ENCODE assay signal across 11 mouse cellular contexts in the genomic region with DNA sequence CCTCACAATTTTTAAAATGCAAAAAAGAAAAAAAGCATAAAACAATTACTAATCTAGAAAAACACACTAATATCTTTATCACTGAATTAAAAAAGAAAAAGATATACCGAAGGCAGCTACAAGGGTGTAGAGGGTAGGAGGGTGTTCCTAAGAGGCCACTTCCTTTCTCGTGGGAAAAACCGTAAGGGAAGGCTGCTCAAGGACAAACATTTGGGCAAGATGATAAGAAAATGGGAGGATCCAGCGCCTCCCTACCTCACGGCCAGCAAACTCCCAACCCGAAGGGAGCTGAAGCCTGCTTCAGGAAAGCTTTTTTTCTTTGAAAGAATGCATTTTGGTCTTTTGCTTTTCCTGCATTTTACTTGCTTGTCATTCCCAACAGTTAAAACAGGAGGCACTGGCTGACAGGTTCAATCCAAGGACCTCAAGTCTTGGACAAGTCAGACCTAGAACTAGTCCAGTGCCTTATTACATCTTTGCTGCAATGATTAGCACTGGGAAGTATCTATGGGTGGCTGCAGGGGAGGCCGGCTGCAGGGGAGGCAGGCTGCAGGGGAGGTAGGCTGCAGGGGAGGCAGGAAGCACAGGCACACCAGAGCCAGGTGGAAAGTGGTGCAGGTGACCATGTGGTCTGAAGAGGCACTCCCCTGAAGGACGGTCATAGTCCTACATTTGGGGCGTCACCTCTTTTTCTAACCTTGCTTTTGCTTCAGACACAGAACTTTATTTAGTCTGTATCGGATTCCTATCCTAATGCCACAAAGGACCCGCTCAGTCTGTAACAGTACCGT. TPM values are rescaled to one million over a fixed set of nuclear protein-coding genes. Genes with fewer than 3 reads are reported as not detected.
A peak's percentile ranks its signal among the peaks of the same experiment; 100 is the strongest.
DNase-seq lines count a peak whose midpoint lies in the region; ATAC-seq and TF ChIP-seq lines count a peak whose summit lies in the region.
"Had no signal": no experiment of that assay in that cellular context is flagged by ENCODE, and none has a peak within 500 bp of the region (broad histone marks: within the 10 kb centered on the region; RNA-seq: fewer than 3 reads in every experiment).

No protein-coding gene starts in this region.

- no peak overlapping the region for H3K9ac ChIP-seq in kidney, embryonic 15.5 days
- no peak overlapping the region for H3K9ac ChIP-seq in intestine, embryonic 14.5 days (ENCODE audit: low read length)

- peaks cover 37% of the 10 kb centered on the region for H3K4me1 ChIP-seq in kidney, embryonic 15.5 days
- peaks cover 12% of the 10 kb centered on the region for H3K4me1 ChIP-seq in intestine, embryonic 14.5 days (replicated peaks; ENCODE audit: control insufficient read depth, insufficient read depth, low read length)

- no peak for DNase-seq in kidney, adult 18-20 months
- peak; percentile 73 for DNase-seq in c-Kit-negative CD71-positive TER-119-positive erythroid progenitor cells, embryonic 14.5 days (ENCODE audit: low read depth, low spot score)
- DNase-seq in intestine, embryonic 14.5 days (ENCODE audit: low spot score) = no peak
- DNase-seq in spleen, postnatal 10 days (ENCODE audit: low spot score in 2 of 2) = peak; percentile 52 to 55
- DNase-seq in left cerebral cortex, adult 2 months (ENCODE audit: extremely low spot score in 1 of 2, low spot score in 2 of 2) = no peak
- DNase-seq in retina, embryonic 14.5 days (ENCODE audit: low spot score) = no peak
- DNase-seq in left cerebral cortex, postnatal 14 days (ENCODE audit: low spot score in 2 of 2) = no peak
- DNase-seq: gastrocnemius, postnatal 36 days; kidney, postnatal 36 days; lung, postnatal 10 days had no signal

- no peaks in the 10 kb centered on the region for H3K9me3 ChIP-seq in kidney, embryonic 15.5 days (replicated peaks)
- no peaks in the 10 kb centered on the region for H3K9me3 ChIP-seq in intestine, embryonic 14.5 days (ENCODE audit: control insufficient read depth, low read length)

- no peaks in the 10 kb centered on the region for H3K36me3 ChIP-seq in kidney, embryonic 15.5 days
- no peaks in the 10 kb centered on the region for H3K36me3 ChIP-seq in intestine, embryonic 14.5 days (ENCODE audit: control insufficient read depth, insufficient read depth, low read length)

- no peak overlapping the region for H3K4me3 ChIP-seq in kidney, embryonic 15.5 days (replicated peaks)
- no peak overlapping the region for H3K4me3 ChIP-seq in intestine, embryonic 14.5 days (ENCODE audit: low read depth, low read length)
- H3K4me3 ChIP-seq in left cerebral cortex, adult 2 months = no peak overlapping the region

- no peak overlapping the region; the same call in 1 of the 2 replicates for H3K4me2 ChIP-seq in kidney, embryonic 15.5 days
- H3K4me2 ChIP-seq in intestine, embryonic 14.5 days (ENCODE audit: low read length) = no peak overlapping the region; the same call in 1 of the 2 replicates

- peak overlapping the region; percentile 27; the same call in 1 of the 2 replicates for H3K27ac ChIP-seq in kidney, embryonic 15.5 days
- H3K27ac ChIP-seq in intestine, embryonic 14.5 days (ENCODE audit: low read depth) = no peak overlapping the region
- no peak overlapping the region for H3K27ac ChIP-seq in left cerebral cortex, adult 2 months

- WGBS in kidney, embryonic 15.5 days = 56% methylated on average over 12 of the region's 12 CpGs
- 52% methylated on average over 12 of the region's 12 CpGs for WGBS in intestine, embryonic 14.5 days

- intact Hi-C loops in left cerebral cortex, adult 2 months (cut with DNase I) = no loop called here
- intact Hi-C loops in left cerebral cortex, postnatal 14 days (cut with DNase I) = no loop called here

- no peaks in the 10 kb centered on the region for H3K27me3 ChIP-seq in kidney, embryonic 15.5 days
- no peaks in the 10 kb centered on the region for H3K27me3 ChIP-seq in intestine, embryonic 14.5 days (replicated peaks; ENCODE audit: control insufficient read depth, insufficient read depth, low read length)

- ATAC-seq in kidney, embryonic 15.5 days (replicated peaks; ENCODE audit: low FRiP score) = peak; percentile 15; the same call in 1 of the 2 replicates
- ATAC-seq in intestine, embryonic 14.5 days (replicated peaks; ENCODE audit: low FRiP score, low TSS enrichment, low read depth) = peak; percentile 63; the same call in 1 of the 2 replicates

- TF ChIP-seq CTCF in left cerebral cortex, adult 2 months (IDR thresholded peaks at IDR 0.05) = no peak

RNA-seq across cellular contexts. Expression of gene Nt5c3, which starts 6.0 kb away (rescaled TPM):
- 61.5 and 64.9 TPM in 2 replicates for polyA plus RNA-seq in kidney, embryonic 15.5 days (2015; fragmentation: Nextera tagmentation; extraction: Ambion mirVana)
- 63.7 and 69.1 TPM in 2 replicates for polyA plus RNA-seq in intestine, embryonic 14.5 days (2014; fragmentation: Nextera tagmentation; extraction: Ambion mirVana)
- total RNA-seq in left cerebral cortex, adult 2 months (2021) = 10 to 100 TPM; 56.1 to 56.6 TPM
- total RNA-seq in left cerebral cortex, postnatal 14 days (2021) = 10 to 100 TPM; 48.4 to 52.0 TPM

RNA-seq across cellular contexts. Expression of gene Vmn1r4, which starts 6.0 kb away (rescaled TPM):
- polyA plus RNA-seq in kidney, embryonic 15.5 days (2015; fragmentation: Nextera tagmentation; extraction: Ambion mirVana) = 0.28 and 0.39 TPM in 2 replicates
- polyA plus RNA-seq in intestine, embryonic 14.5 days (2014; fragmentation: Nextera tagmentation; extraction: Ambion mirVana) = 0.17 and 0.31 TPM in 2 replicates
- under 1 TPM; 0.16 to 0.27 TPM for total RNA-seq in left cerebral cortex, adult 2 months (2021)
- under 1 TPM in 1 of 2 experiments, not detected in 1; 0.27 TPM for total RNA-seq in left cerebral cortex, postnatal 14 days (2021)

RNA-seq across cellular contexts. Expression of gene Vmn1r5, which starts 52.3 kb away (rescaled TPM):
- polyA plus RNA-seq in kidney, embryonic 15.5 days (2015; fragmentation: Nextera tagmentation; extraction: Ambion mirVana) = not detected in 2 replicates
- not detected in 2 replicates for polyA plus RNA-seq in intestine, embryonic 14.5 days (2014; fragmentation: Nextera tagmentation; extraction: Ambion mirVana)
- not detected for total RNA-seq in left cerebral cortex, adult 2 months (2021)
- total RNA-seq in left cerebral cortex, postnatal 14 days (2021) = not detected
- total RNA-seq: gastrocnemius, postnatal 36 days had no signal

Comparison
In these comparisons a context has a peak if more than half of its experiments do, and no peak if none do; other contexts are left out.
1. DNase-seq: peak in c-Kit-negative CD71-positive TER-119-positive erythroid progenitor cells, embryonic 14.5 days (single experiment) and spleen, postnatal 10 days (2 of 2); none in kidney, adult 18-20 months (single experiment), intestine, embryonic 14.5 days (single experiment), left cerebral cortex, adult 2 months (0 of 2), retina, embryonic 14.5 days (single experiment) and left cerebral cortex, postnatal 14 days (0 of 2).